Mouse (Mus musculus) liver, postnatal 0 days (tissue): Measurements from ENCODE around the gene Oasl1.

ENCODE experiments used
- CTCF ChIP-seq: sonication (generic); IDR thresholded peaks from 2 replicates; pipeline ENCODE4 v1.5.1; 2016; ENCODE audit warnings: antibody characterized with exemption, low read depth
- EP300 ChIP-seq: IDR thresholded peaks from 2 replicates; pipeline ENCODE4 v1.6.1; 2016; ENCODE audit warnings: antibody characterized with exemption, low read depth, mild to moderate bottlenecking

GRCm38 (mm10) chr5:114978473-114978872 is 55.4 kb downstream of the Oasl1 start:
- TF ChIP-seq CTCF (no peak), EP300 (no peak)
